Mouse (Mus musculus) midbrain, embryonic 10.5 days (tissue): ENCODE results near the gene Slc46a2. TPM values are rescaled to one million over a fixed set of nuclear protein-coding genes. Genes with fewer than 3 reads are reported as not detected.

Source experiments
- DNase-seq: peaks from one replicate; pipeline ENCODE4 v3.0.0-alpha.2; 2017; ENCODE audit warnings: low spot score
- H3K27ac ChIP-seq: fragments of 300-500 bp; sonication (generic); replicated peaks from 2 replicates; pipeline ENCODE4 v1.5.1; 2016; ENCODE audit warnings: mild to moderate bottlenecking
- H3K27me3 ChIP-seq: fragments of 300-500 bp; sonication (generic); 2 replicates; pipeline ENCODE4 v1.6.1; 2016; ENCODE audit warnings: low read depth, mild to moderate bottlenecking; ENCODE audit not compliant: poor library complexity, severe bottlenecking
- H3K36me3 ChIP-seq: fragments of 300-500 bp; sonication (generic); 2 replicates; pipeline ENCODE4 v1.6.1; 2016; ENCODE audit warnings: mild to moderate bottlenecking, moderate library complexity
- H3K4me1 ChIP-seq: fragments of 300-500 bp; sonication (generic); 2 replicates; pipeline ENCODE4 v1.6.1; 2016
- H3K4me3 ChIP-seq: fragments of 300-500 bp; sonication (generic); 2 replicates; pipeline ENCODE4 v1.5.1; 2016; ENCODE audit warnings: mild to moderate bottlenecking, moderate library complexity
- H3K9me3 ChIP-seq: fragments of 300-500 bp; sonication (generic); replicated peaks from 2 replicates; pipeline ENCODE4 v1.6.1; 2016; ENCODE audit warnings: mild to moderate bottlenecking
- WGBS: fragments of 180-500 bp; shearing (Covaris S2); methylation state at CpG from one replicate; pipeline ENCODE4 v1.1.7; 2016; 5-methylcytosine and 5-hydroxymethylcytosine counted together
- polyA plus RNA-seq: library from polyadenylated mRNA; unstranded; fragments of >200 nt; fragmentation: Nextera tagmentation; extraction: Ambion mirVana; gene quantifications from 2 replicates; pipeline ENCODE4 v1.2.1, GENCODE M21; 2016

The Slc46a2 gene
- not detected in 2 replicates for polyA plus RNA-seq

- Histone ChIP-seq H3K9me3 (no peaks in the 10 kb centered on the region), H3K4me1 (peaks cover 11% of the 10 kb centered on the region; the same call in 1 of the 2 replicates), H3K36me3 (no peaks in the 10 kb centered on the region), H3K27ac (no peak within 1 kb of the TSS), H3K27me3 (peaks cover 27% of the 10 kb centered on the region), H3K4me3 (peak within 1 kb of the TSS; percentile 23; the same call in 1 of the 2 replicates)
- no peak for DNase-seq
- WGBS = 17% methylated on average over 22 of the region's 22 CpGs
Measured at GRCm38 (mm10) chr4:59914608-59915403, at the start of gene Slc46a2. TSS of gene Slc46a2 (minus strand) at chr4:59915056.

- H3K4me3 ChIP-seq = no peak within 1 kb of the TSS
- H3K9me3 ChIP-seq = no peaks in the 10 kb centered on the region
- DNase-seq = no peak
- no peaks in the 10 kb centered on the region for H3K27me3 ChIP-seq
- WGBS = 40% methylated on average over 3 of the region's 3 CpGs
- no peaks in the 10 kb centered on the region for H3K36me3 ChIP-seq
- H3K27ac ChIP-seq = no peak within 1 kb of the TSS
- H3K4me1 ChIP-seq = peaks cover 8% of the 10 kb centered on the region; the same call in 1 of the 2 replicates
Measured at GRCm38 (mm10) chr4:59963405-59964344, 48.8 kb upstream of the Slc46a2 start, which contains the start of gene Mup6. TSS of gene Mup6 (plus strand) at chr4:59964294.

DNA sequence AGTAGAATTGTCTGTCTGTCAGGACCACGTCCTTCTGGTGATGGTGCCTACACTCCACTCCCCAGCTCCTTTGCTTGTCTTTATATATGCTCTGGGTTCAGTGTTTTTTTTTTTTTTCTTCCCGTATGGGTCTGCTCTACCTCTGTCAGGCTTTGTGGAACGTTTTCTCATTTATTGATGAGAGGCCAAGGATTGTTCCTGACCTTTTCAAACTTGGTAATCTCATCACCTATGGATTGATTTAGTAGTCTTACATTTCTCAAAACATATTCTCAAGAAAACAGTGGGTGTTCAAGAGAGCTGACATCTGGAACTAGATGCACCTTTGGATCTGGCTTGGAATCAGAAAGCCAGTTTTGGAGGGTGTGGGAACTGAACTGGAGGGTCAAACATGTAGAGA lies 45.8 kb upstream of the Slc46a2 start, which contains the start of gene Mup4:
TSS of gene Mup4 (minus strand) at position 101 of the 400 bp plus-strand sequence.
- Histone ChIP-seq H3K27me3 (no peaks in the 10 kb centered on the region), H3K9me3 (no peaks in the 10 kb centered on the region), H3K4me3 (no peak within 1 kb of the TSS), H3K27ac (no peak within 1 kb of the TSS), H3K36me3 (no peaks in the 10 kb centered on the region), H3K4me1 (peaks cover 8% of the 10 kb centered on the region; the same call in 1 of the 2 replicates)
- no peak for DNase-seq
- 79% methylated on average over 3 of the region's 3 CpGs for WGBS

GRCm38 (mm10) chr4:59937543-59937942 lies 22.7 kb upstream of the Slc46a2 start:
- no peak for DNase-seq
- 77% methylated on average over 2 of the region's 2 CpGs for WGBS
- H3K9me3 ChIP-seq = no peaks in the 10 kb centered on the region
- no peaks in the 10 kb centered on the region for H3K4me1 ChIP-seq
- no peaks in the 10 kb centered on the region for H3K36me3 ChIP-seq
- no peaks in the 10 kb centered on the region for H3K27me3 ChIP-seq
- H3K4me3 ChIP-seq = no peak overlapping the region
- H3K27ac ChIP-seq = no peak overlapping the region

DNA sequence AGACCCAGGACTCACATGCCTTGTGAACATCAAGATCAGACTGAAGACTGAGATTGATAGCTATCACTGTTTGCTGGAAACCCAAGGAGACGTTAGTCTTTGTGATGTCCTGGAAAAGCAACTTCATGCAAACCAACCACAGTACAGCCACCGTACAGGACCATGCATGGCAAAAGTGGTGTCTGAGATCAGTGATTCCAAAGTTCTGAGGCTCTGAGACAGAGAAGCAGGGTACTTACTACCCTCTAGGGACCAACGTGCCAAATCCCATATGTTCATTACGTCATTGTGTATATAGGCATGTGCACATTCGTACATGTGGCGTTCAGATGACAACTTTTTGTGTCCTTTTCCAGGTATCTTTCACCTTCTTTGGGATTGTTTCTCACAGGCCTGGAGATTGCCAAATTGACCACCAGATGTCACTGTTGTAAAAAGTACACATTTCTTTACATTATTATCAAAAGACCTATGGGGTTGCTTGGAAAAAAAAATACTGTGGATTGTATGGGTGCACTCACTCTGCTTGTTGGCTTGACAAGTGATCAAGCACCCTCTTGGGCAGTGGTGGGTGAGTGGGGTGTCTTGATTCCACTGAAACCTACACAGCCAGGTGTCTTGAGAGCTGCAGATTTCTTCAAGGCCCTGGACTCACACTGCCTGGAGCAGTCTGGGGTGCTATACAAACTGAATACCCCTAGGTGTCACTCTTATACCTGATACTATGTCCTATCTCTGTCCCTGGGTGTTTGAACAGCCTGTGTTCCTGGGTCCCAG lies 17.8 kb upstream of the Slc46a2 start:
- WGBS = 59% methylated on average over 6 of the region's 6 CpGs
- Histone ChIP-seq H3K27me3 (no peaks in the 10 kb centered on the region), H3K4me3 (no peak overlapping the region), H3K36me3 (no peaks in the 10 kb centered on the region), H3K4me1 (no peaks in the 10 kb centered on the region), H3K27ac (no peak overlapping the region), H3K9me3 (no peaks in the 10 kb centered on the region)
- DNase-seq = peak; percentile 28

- H3K4me3 ChIP-seq = no peak overlapping the region
- WGBS = 25% methylated on average over 6 of the region's 6 CpGs
Measured at GRCm38 (mm10) chr4:59928347-59928746, 13.5 kb upstream of the Slc46a2 start.

DNA sequence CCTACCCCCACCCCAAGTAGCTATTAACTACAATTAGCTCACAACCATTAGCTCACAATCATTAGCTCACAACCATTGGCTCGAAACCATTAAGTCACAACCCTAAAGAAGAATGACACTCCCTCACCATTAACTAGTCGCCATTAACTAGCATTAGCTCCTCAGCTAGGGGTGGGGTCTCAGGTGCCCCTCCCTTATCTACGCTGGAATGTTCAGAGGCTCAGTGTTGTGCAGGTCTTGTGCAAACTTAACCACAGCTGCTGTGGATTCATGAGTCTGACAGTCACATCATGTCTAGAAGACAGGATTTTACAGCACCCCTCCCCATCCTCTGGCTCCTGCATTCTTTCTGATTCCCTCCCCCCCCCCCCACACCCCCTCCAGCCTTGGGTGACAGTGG lies 12.8 kb upstream of the Slc46a2 start:
- Histone ChIP-seq H3K4me1 (no peaks in the 10 kb centered on the region), H3K9me3 (no peaks in the 10 kb centered on the region), H3K36me3 (no peaks in the 10 kb centered on the region), H3K4me3 (no peak overlapping the region), H3K27me3 (no peaks in the 10 kb centered on the region), H3K27ac (no peak overlapping the region)
- WGBS = 90% methylated on average over 3 of the region's 3 CpGs
- DNase-seq = no peak

More at GRCm38 (mm10) chr4:59928347-59928746, 13.5 kb upstream of the Slc46a2 start:
- peak; percentile 52 for DNase-seq
- no peaks in the 10 kb centered on the region for H3K4me1 ChIP-seq
- H3K36me3 ChIP-seq = no peaks in the 10 kb centered on the region
- no peaks in the 10 kb centered on the region for H3K9me3 ChIP-seq
- H3K27ac ChIP-seq = no peak overlapping the region
- H3K27me3 ChIP-seq = no peaks in the 10 kb centered on the region

DNA sequence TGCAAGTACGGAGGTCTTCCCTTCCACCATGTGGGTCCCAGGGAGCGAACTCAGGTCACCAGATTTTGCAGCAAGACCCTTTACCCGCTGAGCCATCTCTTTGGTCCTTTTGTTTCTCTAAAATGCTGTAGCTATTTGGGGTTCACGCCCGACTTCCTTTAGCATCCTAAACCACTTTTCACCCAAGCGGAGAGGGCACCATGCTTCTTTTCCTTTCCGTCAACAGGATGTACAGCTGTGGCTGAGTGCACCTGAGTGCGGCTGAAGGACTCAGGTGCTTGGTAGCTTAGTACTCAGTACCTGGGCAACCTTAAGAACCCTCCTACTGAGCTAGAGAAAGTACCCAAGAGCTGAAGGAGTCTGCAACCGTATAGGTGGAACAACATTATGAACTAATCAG lies 10.2 kb upstream of the Slc46a2 start:
- WGBS = 86% methylated on average over 9 of the region's 9 CpGs
- no peaks in the 10 kb centered on the region for H3K4me1 ChIP-seq
- no peak overlapping the region for H3K4me3 ChIP-seq

DNA sequence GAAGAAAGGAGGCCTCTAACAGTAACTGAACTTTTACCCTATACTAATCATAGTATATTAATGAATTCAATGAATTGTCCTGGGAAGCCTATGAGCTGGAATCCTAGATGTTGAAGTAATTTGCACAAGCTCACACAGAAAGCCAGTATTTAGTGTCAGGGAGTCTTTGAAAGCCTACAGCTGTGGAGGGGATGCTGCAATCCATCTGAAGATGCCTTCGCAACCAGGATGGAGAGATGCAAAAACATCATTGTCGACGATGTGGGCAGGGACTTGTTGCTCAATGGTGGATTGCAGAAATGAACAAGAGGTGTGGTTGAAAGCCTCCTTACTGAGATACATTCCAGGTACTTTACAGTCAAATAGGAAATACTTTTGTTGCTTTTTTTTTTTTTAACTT lies 3.1 kb upstream of the Slc46a2 start:
- 88% methylated on average over 3 of the region's 3 CpGs for whole genome bisulfite sequencing
- peaks cover 27% of the 10 kb centered on the region for H3K27me3 ChIP-seq

More for the DNA sequence above, 10.2 kb upstream of the Slc46a2 start:
- no peaks in the 10 kb centered on the region for H3K36me3 ChIP-seq
- H3K27me3 ChIP-seq = no peaks in the 10 kb centered on the region
- no peak overlapping the region for H3K27ac ChIP-seq
- DNase-seq = no peak
- no peaks in the 10 kb centered on the region for H3K9me3 ChIP-seq

GRCm38 (mm10) chr4:59908785-59909184 lies 6.1 kb downstream of the Slc46a2 start:
- DNase-seq = no peak
- Histone ChIP-seq H3K36me3 (no peaks in the 10 kb centered on the region), H3K27ac (no peak overlapping the region), H3K4me1 (peaks cover 4% of the 10 kb centered on the region; the same call in 1 of the 2 replicates), H3K4me3 (no peak overlapping the region), H3K9me3 (no peaks in the 10 kb centered on the region), H3K27me3 (peaks cover 4% of the 10 kb centered on the region)
- 94% methylated on average over 2 of the region's 2 CpGs for WGBS

More for the DNA sequence above, 3.1 kb upstream of the Slc46a2 start:
- peaks cover 11% of the 10 kb centered on the region; the same call in 1 of the 2 replicates for H3K4me1 ChIP-seq
- H3K9me3 ChIP-seq = no peaks in the 10 kb centered on the region
- no peak overlapping the region for H3K4me3 ChIP-seq
- no peaks in the 10 kb centered on the region for H3K36me3 ChIP-seq
- no peak overlapping the region for H3K27ac ChIP-seq
- DNase-seq = no peak

- no peaks in the 10 kb centered on the region for H3K36me3 ChIP-seq
- no peak overlapping the region for H3K4me3 ChIP-seq
- H3K4me1 ChIP-seq = peaks cover 4% of the 10 kb centered on the region; the same call in 1 of the 2 replicates
- no peaks in the 10 kb centered on the region for H3K27me3 ChIP-seq
- H3K9me3 ChIP-seq = no peaks in the 10 kb centered on the region
- DNase-seq = no peak
- 48% methylated on average over 10 of the region's 10 CpGs for WGBS
- H3K27ac ChIP-seq = no peak overlapping the region
Measured at GRCm38 (mm10) chr4:59907657-59908230, 7.1 kb downstream of the Slc46a2 start.
